Mouse (Mus musculus): ENCODE results near the gene Ripply2.
"Not testable (repeated sequence)": the region's sequence is repeated elsewhere in the genome, so short reads cannot be mapped to it uniquely, and the experiment has no call there.

The Ripply2 gene

GRCm38 (mm10) chr9:87015288-87015937, at the start of gene Ripply2:
TSS of gene Ripply2 (plus strand) at chr9:87015537.
- no peak for DNase-seq (ENCODE audit: low spot score)

- not testable (repeated sequence) for DNase-seq (ENCODE audit: low spot score)
Measured at GRCm38 (mm10) chr9:86972471-86972870, 42.9 kb upstream of the Ripply2 start.

DNA sequence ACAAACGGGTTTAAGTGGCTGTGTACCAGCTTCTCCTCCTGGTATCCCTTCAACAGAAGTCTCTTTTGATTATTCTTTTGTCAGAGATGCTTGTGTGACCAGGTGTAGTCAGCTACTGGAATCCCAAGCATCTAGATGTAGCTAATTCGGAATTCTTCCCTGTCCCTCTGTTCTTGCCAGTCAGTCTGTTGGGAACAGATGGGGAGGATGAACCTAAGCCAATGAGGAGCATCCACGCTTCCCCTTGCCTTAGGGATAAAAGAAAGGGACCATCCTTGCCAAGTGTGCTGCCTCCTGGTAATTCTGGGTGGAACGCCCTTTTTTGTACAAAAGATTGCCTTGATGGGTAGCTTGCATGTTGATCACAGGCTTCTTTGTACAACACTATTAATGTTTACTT, 41.8 kb upstream of the Ripply2 start:
- DNase-seq (ENCODE audit: low spot score) = no peak

GRCm38 (mm10) chr9:86976896-86977295, 38.4 kb upstream of the Ripply2 start:
- DNase-seq (ENCODE audit: low spot score) = no peak

- DNase-seq (ENCODE audit: low spot score) = no peak
Measured at GRCm38 (mm10) chr9:86978257-86978907, 37.0 kb upstream of the Ripply2 start.

DNA sequence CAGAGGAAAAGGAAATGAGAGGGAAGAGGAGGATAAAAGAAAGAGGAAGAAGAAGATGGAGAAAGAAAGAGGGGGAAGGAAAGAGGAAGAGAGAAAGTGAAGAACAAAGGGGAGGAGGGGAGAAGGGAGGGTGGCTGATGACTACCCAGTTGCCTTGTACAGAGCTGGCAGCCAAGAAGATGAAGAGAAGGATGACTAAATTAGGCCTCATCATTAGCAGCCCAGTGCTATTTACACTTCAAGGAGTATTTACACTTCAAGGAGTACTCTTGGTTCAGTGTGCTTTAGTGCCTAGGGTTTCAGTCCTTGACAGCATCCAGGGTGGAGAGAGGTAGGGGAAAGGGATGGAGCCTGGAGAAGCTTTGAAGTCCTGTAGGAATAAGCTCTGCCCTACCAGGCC, 35.3 kb upstream of the Ripply2 start:
- DNase-seq (ENCODE audit: low spot score) = no peak

DNA sequence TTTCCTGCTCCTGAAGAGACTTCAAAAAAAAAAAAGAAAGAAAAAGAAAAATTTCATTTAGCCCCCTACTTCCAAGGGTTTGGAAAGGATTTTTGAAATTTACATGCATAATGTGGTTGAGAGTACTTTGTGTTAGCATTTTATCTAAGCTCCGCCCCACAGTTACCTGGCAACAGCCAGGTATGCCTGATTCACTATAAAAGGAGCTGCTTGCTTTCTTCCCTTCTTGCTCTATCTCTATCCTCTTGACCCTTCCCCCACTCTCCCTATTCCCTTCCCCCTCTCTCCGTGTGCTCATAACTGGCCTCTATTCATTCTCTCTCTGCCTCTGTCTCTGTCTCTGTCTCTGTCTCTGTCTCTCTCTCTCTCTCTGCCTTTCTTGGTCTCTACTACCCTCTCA, 34.4 kb upstream of the Ripply2 start:
- no peak for DNase-seq (ENCODE audit: low spot score)

GRCm38 (mm10) chr9:86981551-86981950, 33.8 kb upstream of the Ripply2 start:
- no peak for DNase-seq (ENCODE audit: low spot score)

DNA sequence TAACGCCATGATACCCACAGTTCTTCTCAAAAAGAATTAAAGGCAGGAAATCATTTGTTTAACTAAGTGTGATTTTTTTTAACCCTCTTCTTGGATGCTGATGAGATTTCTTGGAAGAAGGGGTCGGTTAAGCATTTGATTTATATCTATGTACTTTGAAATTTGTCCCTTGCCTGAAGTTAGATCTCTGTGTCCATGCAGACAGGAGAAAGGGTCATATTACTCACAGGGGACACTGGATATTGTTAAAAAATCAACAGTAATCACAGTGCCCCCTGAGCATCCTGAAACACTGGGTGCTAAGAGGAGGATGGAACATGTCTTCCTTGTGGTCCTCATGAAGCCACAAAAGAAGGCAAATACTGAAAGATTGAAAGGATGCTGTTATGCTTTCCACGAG, 30.8 kb upstream of the Ripply2 start:
- no peak for DNase-seq (ENCODE audit: low spot score)

GRCm38 (mm10) chr9:86985105-86985504, 30.2 kb upstream of the Ripply2 start:
- DNase-seq (ENCODE audit: low spot score) = no peak

- no peak for DNase-seq (ENCODE audit: low spot score)
Measured at GRCm38 (mm10) chr9:86986703-86987296, 28.5 kb upstream of the Ripply2 start.

- DNase-seq (ENCODE audit: low spot score) = no peak
Measured at GRCm38 (mm10) chr9:86989822-86990221, 25.5 kb upstream of the Ripply2 start.

- DNase-seq (ENCODE audit: low spot score) = no peak
Measured at GRCm38 (mm10) chr9:86991758-86992157, 23.6 kb upstream of the Ripply2 start.

DNA sequence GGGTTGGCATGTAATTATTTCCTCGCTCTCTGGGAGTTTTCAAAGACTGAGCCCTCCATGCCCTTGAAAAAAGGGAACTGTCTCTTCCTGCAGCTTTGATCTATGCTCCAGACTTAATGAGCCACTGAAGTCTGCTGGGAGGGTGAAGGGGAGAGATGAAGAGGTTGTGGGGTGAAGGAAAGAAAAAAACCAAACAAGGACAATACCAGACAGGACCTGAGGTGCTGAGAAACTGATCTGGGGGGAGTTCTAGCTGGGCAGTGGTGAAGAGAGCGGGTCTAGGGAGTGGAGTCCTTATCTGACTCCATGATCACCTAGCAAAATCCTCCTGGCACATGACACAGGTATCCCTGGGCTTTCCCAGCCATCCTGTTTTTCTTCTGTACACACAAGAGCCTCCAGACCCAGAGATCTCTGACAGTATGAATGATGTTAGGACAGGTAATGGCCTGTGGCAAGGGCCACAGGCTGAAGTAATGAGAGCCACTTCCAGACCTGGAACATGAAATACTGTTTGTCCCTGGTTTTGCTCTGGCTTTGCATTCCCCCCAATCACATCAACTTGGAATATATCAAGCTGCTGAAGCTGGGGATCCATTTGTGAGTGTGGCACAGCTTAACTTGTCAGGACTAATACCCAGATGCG, 18.2 kb upstream of the Ripply2 start:
- DNase-seq (ENCODE audit: low spot score) = no peak

DNA sequence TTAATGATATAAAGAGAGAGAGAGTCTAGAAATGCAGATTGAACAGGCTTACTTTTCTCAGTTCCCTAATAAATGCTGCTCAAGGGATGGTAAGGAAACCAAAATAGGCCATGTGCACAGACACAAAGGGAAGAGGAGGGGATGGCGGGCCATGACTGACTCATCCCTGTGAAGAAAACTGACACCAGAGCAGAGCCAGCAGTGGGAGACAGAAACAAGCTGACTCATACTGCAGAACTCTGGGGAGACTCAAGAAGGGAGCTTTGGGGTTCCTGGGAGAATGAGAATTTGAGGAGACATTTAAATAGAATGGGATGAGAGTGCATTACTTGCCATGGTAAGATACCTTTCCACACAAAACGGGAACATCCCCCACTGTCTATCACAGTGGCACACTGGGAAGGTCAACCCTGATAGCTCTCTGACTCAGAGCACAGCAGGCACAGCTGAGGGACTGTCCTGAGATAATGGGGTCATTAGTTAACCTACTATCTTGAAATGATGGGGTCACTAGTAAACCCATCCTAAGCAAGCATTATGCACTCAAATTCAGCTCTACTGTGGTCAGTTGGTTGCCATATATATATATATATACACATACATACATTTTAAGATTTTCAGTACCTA, 15.3 kb upstream of the Ripply2 start:
- no peak for DNase-seq (ENCODE audit: low spot score)

- DNase-seq (ENCODE audit: low spot score) = no peak
Measured at GRCm38 (mm10) chr9:87004701-87005434, 10.5 kb upstream of the Ripply2 start.

- no peak for DNase-seq (ENCODE audit: low spot score)
Measured at GRCm38 (mm10) chr9:87005435-87005779, 9.9 kb upstream of the Ripply2 start.

GRCm38 (mm10) chr9:87008507-87008906, 6.8 kb upstream of the Ripply2 start:
- no peak for DNase-seq (ENCODE audit: low spot score)

GRCm38 (mm10) chr9:87008919-87009318, 6.4 kb upstream of the Ripply2 start:
- DNase-seq (ENCODE audit: low spot score) = no peak

DNA sequence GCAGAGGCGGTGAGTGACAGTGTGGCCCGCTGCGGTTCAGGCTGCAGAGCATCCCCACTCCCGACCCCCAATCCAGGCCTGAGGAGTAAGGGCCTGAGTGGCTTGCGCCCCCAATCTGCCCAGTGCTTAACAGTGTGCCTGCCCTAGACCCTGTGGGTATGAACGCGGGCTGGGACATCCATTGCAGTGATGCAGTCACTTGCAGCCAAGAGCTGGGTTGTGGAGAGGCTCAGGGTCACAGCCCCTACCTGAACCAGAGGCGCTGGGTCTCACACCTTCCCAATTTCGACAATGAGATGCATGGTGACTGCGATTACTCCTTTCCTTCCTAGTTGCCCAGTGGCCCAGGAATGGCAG, 579 bp downstream of the Ripply2 start:
- DNase-seq (ENCODE audit: low spot score) = no peak

DNA sequence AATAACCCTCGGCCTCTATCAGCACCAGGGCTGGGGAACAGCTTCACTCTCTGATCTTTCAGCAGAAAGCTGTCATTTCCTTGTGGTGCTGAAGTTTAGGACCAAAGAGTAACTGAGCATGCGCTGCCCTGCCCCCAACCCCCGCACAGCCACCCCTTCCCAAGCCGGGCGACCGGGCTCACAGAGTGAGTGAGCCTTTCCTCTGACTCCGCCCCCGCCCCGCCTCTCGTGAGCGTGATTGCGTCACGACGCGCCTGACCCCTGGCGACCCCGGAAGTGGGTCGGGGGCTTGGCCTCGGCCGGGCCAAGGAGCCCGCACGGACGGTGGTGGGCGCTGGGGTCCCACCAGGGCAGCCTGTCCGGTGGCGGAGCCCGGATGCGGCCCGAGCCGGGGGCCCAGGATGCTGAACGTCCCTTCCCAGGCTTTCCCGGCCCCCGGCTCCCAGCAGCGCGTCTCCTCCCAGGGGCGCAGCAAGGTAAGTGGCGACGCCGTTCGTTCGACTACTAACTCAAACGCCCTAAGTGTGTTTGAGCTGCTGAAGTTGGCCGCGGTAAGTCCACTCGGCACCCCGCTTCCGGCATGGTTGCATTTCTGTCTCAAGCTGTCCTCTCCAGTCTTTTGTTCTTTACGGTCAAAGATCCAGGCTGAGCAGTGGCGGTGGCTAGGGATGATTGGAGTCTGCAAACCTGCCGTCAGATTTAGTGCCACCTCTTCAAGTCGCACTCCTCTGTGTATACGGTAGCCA, 6.6 kb downstream of the Ripply2 start, which contains the start of gene Cyb5r4:
Cyb5r4 (plus strand) TSS at position 237 of the 746 bp plus-strand sequence.
- DNase-seq (ENCODE audit: low spot score) = peak; percentile 95

Measured in lung, postnatal 25 days (tissue).